Mouse (Mus musculus) neutrophil, adult 5-6 weeks (primary cell): ENCODE measurements around the gene AL731706.2. TPM values are rescaled to one million over a fixed set of nuclear protein-coding genes. Genes with fewer than 3 reads are reported as not detected.

ENCODE experiments used
- ATAC-seq: fragments of 151-379, 151-347 bp; 2 replicates; pipeline ENCODE4 v1.8.0; 2017; ENCODE audit warnings: mild to moderate bottlenecking, moderate TSS enrichment; ENCODE audit not compliant: insufficient number of reproducible peaks, poor library complexity, low FRiP score, severe bottlenecking; ENCODE audit errors: extremely low read depth
- total RNA-seq: library from RNA; stranded (forward); fragments of 200-1000 nt; gene quantifications from 2 replicates; pipeline ENCODE4 v1.2.3, GENCODE M21; 2017

AL731706.2 gene
- total RNA-seq, 1 experiment from 2014 or later: 10.8 TPM

- no peak for ATAC-seq
Measured at GRCm38 (mm10) chr2:136835882-136836281, 49.6 kb downstream of the AL731706.2 start.

Other genes starting within 250 kb of the AL731706.2 start
- gene Snap25, start 172.2 kb downstream of the AL731706.2 start, total RNA-seq: not detected in 2 replicates
- gene Slx4ip, start 5.5 kb upstream of the AL731706.2 start, total RNA-seq: 5.7 and 6.5 TPM in 2 replicates
- 2.7 and 8.2 TPM in 2 replicates for gene AL731706.1, start 5.7 kb upstream of the AL731706.2 start, total RNA-seq
- gene Mkks, start 5.7 kb upstream of the AL731706.2 start, total RNA-seq: 6.8 and 16.3 TPM in 2 replicates
- 0.61 and 0.81 TPM in 2 replicates for gene Jag1, start 231.0 kb upstream of the AL731706.2 start, total RNA-seq